Mouse (Mus musculus): Measurements from ENCODE around the gene Clps.
"Not testable (repeated sequence)": the region's sequence is repeated elsewhere in the genome, so short reads cannot be mapped to it uniquely, and the experiment has no call there.

Clps gene

DNA sequence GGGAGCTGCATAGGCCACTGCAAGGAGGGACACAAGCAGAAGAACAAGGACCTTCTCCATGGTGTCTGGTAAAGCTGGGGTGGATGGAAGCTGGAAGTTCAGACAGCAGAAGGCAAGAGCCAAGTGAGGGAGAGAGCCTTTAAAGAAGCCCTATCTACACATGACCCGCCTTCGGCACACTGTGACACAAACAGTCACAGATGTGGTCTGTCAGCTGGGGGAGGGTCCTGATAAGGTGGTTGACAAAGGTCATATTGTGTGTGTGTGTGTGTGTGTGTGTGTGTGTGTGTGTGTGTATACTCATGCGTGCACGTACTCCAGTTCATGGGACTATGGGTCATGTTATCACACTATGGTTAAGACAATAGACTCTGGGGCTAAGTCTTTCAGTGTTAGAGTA lies at the start of gene Clps:
TSS of gene Clps (minus strand) at position 169 of the 400 bp plus-strand sequence.
- no peak for DNase-seq

DNA sequence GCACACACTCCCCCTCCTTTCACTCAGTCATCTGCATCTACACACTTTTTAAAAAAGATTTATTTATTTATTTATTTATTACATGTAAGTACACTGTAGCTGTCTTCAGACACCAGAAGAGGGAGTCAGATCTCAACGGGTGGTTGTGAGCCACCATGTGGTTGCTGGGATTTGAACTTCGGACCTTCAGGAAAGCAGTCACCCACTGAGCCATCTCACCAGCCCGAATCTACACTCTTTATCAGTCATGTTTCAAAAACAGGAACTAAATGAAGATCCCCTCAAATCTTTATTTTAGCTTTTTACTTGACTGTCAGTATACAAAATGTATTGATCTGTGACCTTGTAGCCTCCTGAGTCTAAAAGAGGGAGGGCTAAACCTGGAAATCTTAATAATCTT lies 49.0 kb upstream of the Clps start:
- no peak for DNase-seq

DNA sequence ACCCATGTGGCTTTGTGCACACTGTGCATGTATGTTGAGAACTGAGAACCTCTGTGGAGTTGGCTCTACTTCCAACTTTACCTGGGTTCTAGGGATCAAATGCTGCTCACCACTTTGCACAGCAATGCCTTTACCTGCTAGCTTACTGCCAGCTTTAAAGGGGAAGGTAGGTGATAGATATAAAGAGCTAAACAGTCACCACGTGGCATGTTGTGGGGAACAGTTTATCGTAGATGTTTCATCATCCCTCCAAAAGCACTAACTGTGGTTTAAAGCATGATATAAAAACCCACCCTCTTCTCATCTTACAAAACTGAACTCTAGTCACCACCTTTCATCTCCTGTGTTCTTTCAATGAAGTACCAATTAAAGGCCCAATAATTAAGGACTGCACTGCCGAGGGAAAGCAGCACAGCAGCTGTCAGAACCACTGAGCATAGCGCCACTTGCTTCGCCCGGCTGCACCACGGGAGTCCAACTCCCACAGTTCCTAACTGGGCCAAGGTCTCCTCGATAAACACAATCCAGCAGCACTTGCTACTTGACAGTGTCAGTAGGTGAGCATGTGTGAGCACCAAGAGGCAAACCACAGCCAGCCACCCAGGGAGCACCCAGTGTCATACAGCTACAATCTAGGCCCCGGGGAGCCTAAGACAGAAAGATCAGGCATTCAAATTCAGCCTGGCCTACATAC lies 41.1 kb upstream of the Clps start:
- no peak for DNase-seq

DNA sequence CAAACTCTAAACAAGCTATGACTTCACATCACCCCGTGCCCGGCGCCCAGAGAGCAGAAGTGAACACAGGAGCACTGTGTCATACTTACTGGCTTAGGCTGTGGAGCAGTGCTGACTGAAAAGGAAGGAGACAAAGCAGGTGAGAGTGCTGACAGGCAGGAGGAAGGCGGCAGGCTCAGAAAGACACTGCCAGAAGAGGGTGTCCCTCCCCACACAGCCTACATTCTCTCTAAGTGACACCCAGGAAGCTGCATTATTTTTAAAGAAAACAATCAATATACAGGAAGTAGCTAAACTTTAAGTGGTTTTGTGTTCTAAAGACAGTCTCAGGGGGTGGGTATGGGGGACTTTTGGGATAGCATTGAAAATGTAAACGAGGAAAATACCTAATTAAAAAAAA lies 40.2 kb upstream of the Clps start:
- DNase-seq: no peak

DNA sequence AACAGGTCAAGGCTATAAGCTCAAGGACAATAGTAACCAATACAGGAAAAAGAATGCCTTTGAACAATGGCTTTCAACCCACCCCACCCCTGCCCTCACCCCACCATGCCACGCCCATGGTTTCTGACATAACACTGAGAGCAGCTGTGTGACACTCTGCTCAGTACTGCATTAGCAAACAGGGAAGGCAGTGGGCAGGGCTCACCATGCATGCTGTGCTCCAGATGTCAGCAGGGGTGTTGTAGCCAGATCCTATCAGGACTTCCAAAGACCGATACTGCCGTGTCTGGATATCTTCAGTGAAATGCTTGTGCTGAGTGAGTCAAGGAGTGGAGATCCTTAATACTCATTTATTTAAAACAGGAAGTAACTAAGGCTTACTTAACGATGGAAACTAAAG lies 33.4 kb upstream of the Clps start:
- DNase-seq: no peak

DNA sequence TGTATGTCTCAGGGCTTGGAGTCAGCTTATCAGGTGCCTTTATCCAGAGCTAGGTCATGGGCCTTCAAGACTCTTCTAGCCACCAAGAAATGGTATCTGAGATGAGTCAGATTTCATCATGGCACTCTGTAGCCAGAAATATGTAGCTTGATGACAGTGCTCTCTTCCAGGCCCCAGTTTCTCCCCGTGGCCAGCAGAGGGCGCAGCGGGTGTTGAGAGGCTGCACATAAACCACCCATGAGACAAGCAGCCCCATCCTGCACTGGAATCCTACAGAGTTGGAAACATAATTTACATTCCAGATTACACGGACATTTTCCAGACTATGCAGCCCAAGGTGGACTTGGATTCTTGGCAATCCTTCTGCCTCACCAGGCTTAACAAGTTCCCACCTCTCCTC lies 32.4 kb upstream of the Clps start:
- DNase-seq: peak; percentile 61

DNA sequence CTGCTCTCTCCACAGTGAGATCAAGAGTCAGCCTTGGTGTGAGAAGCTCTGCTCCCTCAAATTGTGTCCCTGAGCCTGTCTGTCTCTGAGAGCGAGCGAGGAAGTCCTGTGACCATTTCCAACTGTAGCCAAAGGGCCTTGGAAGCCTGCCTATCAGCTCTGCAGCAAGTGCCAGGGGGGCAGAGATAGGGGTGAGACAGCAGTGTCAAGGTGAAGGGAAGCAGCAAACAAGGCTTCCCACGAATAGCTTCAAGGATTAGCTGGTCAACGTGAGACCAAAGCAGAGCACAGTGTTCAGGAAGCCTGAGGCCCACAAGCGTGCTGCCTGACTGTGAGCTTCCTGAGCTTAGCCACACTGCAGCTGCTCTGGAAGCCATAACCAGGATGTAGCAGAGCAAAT lies 30.9 kb upstream of the Clps start:
- DNase-seq: no peak

DNA sequence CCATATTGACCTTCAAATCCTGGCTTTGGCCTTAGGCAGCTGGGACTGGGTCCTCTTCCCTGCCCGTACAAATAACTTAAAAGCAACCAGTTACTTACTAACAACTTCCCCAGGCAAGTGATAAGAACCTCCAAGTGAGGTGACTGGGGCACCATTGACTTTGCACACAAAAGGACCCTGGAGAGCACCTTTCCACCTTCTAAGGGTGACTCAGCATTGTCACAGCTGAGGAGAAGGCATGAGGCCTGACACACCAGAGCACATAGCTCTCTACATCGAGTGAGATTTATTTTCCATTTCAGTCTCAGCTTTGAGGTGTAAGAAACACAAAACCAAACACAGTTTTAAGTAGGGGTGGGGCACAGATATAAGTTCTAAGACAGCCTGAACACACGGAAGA lies 30.0 kb upstream of the Clps start:
- DNase-seq: no peak

DNA sequence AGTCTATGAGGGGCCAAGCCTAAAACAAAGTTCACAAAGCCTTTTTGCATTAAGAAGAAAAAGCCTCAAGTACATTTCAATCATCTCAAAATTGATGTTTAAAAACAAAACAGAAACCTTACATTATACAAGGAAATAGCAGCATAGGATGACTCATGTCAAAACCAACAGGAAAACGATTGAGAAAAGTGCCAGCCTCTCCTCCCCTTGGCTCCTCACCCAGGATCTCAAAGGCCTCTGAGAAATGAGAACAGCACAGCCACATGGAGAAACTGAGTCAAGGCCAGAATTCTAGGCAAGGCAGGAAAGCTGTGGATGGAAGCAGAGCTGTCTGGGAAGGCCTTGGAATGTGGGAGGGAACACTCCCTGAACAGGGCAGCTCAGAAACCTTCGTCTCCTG lies 28.0 kb upstream of the Clps start:
- no peak for DNase-seq

DNA sequence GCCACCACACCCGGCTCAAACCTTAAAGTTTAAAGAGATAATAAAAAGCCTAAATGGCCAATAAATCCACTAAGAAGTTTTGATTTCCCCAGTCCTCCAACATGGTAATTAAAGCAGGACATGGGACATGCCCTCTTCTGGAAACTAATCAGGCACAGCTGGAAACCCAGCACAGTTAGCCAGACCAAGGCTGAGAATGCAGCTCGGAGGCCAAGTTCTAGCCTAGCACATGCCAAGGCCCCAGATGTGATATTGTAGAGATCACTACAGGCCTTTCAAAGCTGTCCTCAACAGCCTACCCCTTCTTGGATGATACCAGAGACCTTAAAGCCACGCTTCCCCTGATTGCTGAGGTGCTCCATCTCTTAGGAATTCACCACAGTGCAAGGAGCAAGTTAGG lies 25.9 kb upstream of the Clps start:
- no peak for DNase-seq

DNA sequence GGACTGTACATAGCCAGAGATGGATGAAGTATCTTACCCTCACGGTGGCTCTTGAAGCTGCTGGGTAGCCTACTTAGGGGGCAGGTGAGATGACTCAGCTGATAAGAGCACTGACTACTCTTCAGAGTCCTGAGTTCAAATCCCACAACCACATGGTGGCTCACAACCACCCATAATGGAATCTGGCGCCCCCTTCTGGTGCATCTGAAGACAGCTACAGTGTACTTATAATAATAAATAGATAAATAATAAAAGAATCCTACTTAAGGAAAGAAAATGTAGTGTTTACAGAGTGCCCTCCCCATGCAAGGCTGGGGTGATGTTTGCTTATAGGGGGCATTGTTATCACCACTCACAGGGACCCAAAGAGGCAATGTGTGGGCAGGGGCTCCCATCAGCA lies 20.5 kb upstream of the Clps start:
- DNase-seq: no peak

DNA sequence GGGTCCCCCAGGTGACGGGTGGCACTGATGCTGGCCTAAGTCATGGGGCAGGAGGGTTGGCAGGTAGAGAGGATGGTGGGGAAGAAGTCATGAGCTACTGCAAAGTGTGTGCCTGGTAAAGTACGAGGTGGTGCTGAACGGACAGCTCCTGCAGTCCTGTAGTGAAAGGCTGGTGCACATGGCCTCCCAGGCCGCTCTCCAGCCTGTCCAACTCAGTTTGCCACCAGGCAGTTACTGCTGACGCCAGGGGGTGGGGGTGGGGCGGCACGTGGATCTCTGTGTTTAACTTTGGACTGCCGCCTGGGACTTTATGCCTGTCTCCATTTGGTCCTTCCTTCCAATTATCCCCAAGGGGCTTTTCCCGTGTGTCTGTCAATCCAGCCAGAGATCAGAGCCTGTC lies 19.8 kb upstream of the Clps start:
- no peak for DNase-seq

DNA sequence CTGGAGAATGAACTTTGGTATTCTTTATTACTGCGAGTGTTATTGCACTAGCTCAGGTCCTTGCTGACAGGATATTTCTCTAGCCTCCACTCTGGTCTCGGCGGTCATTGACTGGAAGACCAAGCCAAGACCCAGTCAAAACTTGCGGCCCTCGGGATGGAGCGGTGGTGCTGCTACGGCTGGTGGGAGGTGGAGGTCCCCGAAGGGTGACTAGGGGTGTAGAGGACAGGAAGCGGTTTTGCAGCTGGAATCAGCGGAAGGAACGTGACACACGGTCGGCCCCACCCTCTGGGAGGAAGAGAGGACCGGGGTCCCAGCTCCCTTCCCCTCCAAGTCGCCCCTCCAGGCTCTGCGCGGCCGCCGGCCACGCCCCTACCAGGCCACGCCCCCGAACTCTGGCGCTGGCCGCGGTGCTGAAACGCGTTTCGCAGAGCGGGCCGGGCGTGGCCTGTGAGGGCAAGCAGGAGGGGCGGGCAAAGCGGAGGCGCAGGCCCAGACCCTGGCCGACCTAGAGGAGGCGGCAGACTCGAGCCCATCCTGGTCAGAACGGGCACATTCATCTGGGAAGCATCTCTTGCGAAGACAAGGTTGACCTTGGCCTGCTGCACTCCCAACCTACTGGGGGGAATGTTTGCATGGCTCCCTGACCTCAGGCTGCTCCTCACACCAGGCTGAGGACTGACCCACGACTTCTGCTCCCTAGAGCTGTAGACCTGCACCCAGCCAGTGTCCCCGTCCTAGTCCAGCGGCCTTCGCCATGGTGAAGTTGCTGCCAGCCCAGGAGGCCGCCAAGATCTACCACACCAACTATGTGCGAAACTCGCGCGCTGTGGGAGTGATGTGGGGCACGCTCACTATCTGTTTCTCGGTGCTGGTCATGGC lies 14.9 kb upstream of the Clps start, which contains the start of gene Lhfpl5:
TSS of gene Lhfpl5 (plus strand) at position 398 of the 882 bp plus-strand sequence.
- peak; percentile 18 for DNase-seq

DNA sequence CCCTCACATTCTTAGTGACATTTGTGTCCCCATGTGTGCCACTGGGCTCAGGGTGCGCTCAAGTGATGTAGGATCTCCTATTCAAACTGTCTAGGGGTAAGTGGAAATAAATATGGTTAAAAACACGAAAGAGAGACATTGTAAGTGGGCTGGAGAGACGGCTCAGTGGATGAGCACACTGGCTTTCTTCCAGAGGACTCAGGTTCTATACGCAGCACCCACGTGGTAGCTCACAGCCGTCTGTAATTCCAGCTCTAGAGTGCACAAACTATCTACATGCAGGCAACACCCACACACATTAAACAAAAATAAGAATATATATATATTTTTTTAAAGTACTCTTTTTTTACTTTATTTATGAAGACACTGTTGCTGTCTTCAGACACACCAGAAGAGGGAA lies 12.4 kb upstream of the Clps start:
- no peak for DNase-seq

DNA sequence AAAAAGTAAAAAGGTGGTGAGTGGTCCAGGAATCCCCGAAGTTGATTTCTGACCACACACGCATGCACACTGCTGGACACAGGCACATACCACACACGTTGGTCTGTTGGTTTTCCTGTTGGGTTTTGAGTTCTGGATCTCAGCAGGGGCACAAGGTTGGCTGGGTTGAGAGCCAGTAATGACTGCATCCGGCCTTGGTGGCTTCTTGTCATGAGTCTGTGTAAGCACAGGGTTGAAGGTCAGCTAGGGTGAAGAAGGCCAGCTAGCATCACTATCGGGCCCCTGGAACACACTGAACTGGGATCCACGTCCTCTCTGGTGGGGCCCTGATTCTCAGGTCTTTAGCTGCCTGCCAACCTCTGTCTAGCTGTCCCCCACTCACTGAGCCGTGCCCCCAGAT lies 12.0 kb upstream of the Clps start:
- no peak for DNase-seq

DNA sequence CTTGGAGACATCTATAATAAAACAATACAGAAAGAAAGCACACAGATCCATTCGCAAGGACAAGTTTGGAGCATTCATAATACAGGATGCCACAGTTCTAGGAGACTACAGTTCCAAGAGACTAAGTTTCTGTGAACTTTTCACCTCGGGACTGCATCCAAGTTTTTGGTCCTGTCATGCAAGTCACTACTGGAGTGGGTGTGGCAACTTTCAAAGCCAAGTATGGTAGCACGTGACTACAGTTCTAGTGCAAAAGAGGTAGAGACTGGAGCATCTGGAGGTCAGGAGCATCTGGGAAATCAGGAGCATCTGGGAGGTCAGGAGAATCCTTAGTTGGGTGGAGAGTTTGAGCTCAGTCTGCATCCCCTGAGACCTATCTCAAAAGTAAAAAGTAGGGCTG lies 11.3 kb upstream of the Clps start:
- no peak for DNase-seq

DNA sequence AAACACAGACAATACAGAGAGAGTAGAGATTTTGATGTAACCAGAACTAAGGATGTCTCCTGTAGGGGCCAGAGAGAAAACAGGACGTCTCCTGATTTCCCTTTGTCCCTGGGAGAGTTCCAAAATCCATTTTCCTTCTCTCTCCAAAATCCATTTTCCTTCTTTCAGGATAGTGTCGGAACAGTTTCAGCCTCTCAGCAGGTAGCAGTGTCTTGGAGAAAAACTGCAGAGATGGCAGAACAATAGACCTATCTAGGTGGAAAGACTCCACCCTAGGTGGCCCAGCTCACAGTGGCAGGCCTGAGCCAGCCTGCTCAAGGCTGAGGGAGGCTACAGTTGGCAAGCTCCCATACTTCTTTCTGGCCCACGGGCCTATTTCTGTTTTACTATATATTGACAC lies 7.0 kb upstream of the Clps start:
- DNase-seq: no peak

DNA sequence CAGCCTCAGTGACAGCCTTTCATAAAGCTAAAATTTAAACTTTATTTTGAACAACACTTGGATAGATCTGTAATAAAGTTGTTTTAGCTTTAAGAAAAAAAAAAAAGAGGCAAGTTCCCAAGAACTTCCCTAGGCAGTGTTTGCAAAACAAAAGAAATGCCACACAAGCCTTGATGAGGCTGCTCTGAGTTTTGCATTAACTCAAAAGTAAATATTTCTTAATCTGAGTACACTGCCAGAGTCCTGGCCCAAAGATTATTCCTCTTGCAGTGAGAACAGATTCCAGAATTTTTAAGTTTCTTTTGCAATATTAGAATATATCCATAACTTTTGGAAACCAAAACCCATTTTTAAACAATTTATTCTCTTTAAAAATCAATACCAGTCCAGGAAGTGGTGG lies 4.6 kb upstream of the Clps start:
- no peak for DNase-seq

DNA sequence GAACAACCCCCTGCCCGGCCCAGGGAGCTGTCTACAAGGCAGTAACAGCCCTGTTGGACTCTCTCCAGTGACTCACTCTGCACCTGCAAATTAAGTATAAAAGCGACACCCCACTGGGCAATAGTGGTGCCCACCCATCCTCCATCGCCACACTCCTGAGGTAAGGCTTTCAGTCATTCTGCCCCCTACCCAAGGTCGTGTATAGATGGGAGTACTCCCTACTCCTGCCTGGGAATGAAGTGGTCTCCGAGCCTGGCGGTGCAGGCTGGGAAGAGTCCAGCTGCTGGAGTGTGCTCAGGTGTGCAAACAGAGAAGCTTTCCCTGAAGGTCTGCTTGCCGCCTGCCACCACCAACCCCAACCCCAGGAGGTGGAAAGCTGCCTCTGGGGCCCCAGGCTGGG lies 1.0 kb upstream of the Clps start:
- DNase-seq: no peak

DNA sequence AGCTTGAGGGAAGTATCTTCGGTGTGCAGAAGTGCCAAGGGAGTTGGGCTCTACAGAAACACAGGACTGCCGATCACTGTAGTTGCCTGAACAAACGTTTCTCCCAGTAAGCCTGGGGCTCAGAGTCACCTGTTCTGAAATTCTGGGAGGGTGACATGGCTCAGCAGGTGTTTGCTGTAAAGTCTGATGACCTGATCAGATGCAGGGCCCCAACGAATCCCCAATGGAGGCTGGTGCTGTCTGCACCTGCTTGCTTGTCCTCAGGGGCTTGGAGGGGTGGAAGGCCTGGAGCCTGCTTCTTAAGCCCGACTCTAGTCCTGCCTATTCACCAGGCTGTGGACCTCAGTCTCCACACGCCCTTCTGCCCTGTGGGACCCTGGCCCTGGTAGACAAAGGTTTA lies 2.8 kb downstream of the Clps start:
- no peak for DNase-seq

DNA sequence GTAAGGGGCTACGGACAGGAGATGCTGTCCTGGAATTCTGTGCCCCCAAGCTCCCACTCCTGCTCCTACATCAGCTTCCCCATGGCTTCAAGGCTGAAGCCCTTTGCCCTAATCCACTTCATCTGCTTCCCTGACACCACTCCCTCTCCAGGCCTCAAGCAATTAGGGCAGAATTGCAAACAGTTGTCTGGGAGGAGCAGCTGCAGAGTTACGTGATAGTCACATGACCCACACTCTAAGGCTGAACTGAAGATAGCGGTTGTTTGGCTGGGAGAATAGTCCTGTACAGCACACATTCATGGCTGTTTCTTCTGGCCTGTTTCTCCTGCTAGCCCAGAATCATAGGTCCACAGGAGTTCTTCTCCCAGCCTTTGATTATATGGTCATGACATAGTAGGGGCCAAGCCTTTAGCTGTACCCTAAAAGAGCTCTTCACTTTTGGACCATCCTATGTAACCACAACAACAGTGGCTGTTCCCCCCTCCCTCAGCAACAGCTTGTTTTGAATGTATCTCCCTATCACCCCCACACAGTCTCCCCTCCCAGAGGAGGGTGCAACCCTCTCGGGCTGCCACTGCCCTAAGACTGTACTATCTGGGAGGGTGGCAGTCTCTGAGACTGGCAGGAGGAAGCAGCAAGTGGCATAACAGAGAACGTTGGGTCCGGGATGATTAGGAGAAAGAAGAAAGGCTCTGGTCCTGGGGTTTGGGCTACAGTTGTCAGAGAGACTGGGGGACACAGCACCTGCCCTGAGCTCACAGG lies 3.8 kb downstream of the Clps start:
- DNase-seq: no peak

DNA sequence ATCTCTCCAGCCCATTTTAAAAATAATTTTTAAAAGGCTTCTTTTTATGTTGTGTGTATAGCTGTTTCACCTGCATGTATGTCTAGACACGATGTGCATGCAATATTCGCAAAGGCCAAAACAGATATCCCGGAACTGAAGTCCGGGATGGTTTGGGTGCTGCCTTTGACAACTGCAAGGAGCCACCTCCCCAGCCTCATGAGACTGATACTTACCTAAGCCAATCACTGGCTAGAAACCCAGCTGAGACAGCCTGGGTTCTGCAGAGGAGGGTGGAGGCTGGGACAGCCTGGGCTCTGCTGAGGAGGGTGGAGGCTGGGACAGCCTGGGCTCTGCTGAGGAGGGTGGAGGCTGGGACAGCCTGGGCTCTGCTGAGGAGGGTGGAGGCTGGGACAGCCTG lies 6.5 kb downstream of the Clps start:
- DNase-seq: not testable (repeated sequence)

DNA sequence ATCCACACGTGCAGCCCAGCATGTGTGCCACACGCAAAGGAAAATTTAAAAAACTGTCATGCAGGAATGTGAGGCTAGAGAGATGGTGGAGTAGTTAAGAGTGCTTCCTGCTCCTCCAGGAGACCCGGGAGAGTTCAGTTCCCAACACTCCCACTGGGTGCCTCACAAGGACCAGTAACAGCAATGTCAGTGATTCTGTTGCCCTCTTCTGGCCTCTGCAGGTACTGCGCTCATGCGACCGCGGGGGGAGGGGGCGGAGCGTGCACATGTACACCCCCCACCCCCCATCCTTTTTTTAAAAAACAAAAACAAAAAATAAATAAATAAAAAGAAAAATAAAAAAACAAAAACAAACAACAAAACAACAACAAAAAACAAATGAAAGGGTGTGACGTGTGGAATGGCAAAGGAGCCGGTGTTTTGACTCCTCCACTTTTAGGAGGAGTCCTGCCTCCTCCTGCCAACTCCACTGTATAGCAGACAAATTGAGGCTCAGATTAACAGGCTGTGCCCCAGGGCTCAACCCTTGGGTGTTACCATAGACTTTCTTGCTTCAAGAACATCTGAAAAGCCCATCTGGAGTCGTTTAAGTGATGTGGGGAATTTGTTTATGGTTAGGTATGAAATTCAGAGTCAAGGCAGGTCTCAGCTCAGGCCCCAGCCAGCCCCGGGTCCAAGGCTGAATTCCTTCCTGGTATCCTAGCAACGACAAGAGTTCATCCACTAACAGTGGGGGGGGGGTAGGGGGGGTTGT lies 7.3 kb downstream of the Clps start:
- peak; percentile 33 for DNase-seq

Data from cerebellum, adult 9-11 months (tissue).